Mouse (Mus musculus) kidney, adult 2 months (tissue): ENCODE results near the gene Tmem213.

Experiments used
- CTCF ChIP-seq: fragments of 200-500 bp; conservative IDR thresholded peaks from 2 replicates; pipeline ENCODE4 v1.5.1; 2011; ENCODE audit warnings: low read depth, mild to moderate bottlenecking, control low read depth, low read length, moderate library complexity, mixed read lengths; ENCODE audit not compliant: insufficient read depth, insufficient read length
- POLR2A ChIP-seq: fragments of 200-500 bp; IDR thresholded peaks from one replicate; pipeline ENCODE4 v1.6.1; 2011; ENCODE audit warnings: low read depth, low read length, control low read depth

DNA sequence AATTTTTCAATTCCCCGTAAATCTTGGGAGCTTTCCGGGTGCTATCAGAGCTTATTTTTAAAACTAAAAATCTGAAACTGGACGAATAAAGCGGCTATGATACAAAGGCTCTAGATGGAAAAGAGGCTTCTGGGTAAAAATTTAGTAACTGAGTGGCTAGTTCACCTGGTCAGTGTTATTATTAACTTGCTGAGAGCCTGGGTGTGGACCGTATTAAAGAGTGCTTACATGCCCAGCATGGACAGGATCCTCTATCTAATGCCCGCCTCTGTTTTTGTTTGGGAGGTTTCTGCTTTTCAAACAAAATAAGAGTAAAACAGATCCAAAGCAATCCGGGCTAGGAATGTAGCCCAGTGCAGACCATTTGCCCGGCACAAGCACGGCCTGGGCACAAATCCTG lies 31.3 kb downstream of the Tmem213 start:
- TF ChIP-seq CTCF (no peak), POLR2A (no peak)
